Mouse (Mus musculus) limb, embryonic 14.5 days (tissue): ENCODE data around the gene Tppp3. TPM values are rescaled to one million over a fixed set of nuclear protein-coding genes. Genes with fewer than 3 reads are reported as not detected.

Experiments used
- ATAC-seq: fragments of 200-750 bp; cut with Nextera tagmentation; 2 replicates; pipeline ENCODE4 v1.8.0; 2017; ENCODE audit warnings: low read depth, moderate number of reproducible peaks, moderate TSS enrichment; ENCODE audit not compliant: low FRiP score
- DNase-seq: peaks from one replicate; pipeline ENCODE4 v3.0.0-alpha.2; 2015; ENCODE audit warnings: low spot score
- H3K27ac ChIP-seq: fragments of 300-500 bp; sonication (generic); replicated peaks from 2 replicates; pipeline ENCODE4 v1.5.1; 2014; ENCODE audit warnings: low read depth, mild to moderate bottlenecking, low read length, moderate library complexity, mixed read lengths
- H3K27me3 ChIP-seq: fragments of 300-500 bp; sonication (generic); 2 replicates; pipeline ENCODE4 v1.6.1; 2014; ENCODE audit warnings: low read length, mixed read lengths; ENCODE audit not compliant: control insufficient read depth, insufficient read depth
- H3K36me3 ChIP-seq: fragments of 300-500 bp; sonication (generic); 2 replicates; pipeline ENCODE4 v1.6.1; 2014; ENCODE audit warnings: mild to moderate bottlenecking, low read length, moderate library complexity, mixed read lengths; ENCODE audit not compliant: control insufficient read depth, insufficient read depth
- H3K4me1 ChIP-seq: fragments of 300-500 bp; sonication (generic); 2 replicates; pipeline ENCODE4 v1.6.1; 2014; ENCODE audit warnings: antibody characterized with exemption, low read length, mixed read lengths; ENCODE audit not compliant: control insufficient read depth, insufficient read depth
- H3K4me2 ChIP-seq: fragments of 300-500 bp; sonication (generic); replicated peaks from 2 replicates; pipeline ENCODE4 v1.6.1; 2014; ENCODE audit warnings: low read depth, mild to moderate bottlenecking, low read length, moderate library complexity; ENCODE audit not compliant: severe bottlenecking
- H3K4me3 ChIP-seq: fragments of 300-500 bp; sonication (generic); replicated peaks from 2 replicates; pipeline ENCODE4 v1.5.1; 2014; ENCODE audit warnings: low read length
- H3K9ac ChIP-seq: fragments of 300-500 bp; sonication (generic); 2 replicates; pipeline ENCODE4 v1.6.1; 2014; ENCODE audit warnings: mild to moderate bottlenecking, low read depth, low read length, moderate library complexity; ENCODE audit not compliant: severe bottlenecking
- H3K9me3 ChIP-seq: fragments of 300-500 bp; sonication (generic); 2 replicates; pipeline ENCODE4 v1.6.1; 2016; ENCODE audit warnings: low read length; ENCODE audit not compliant: control insufficient read depth
- POLR2A ChIP-seq: fragments of 200-500 bp; IDR thresholded peaks from 2 replicates; pipeline ENCODE4 v1.8.0; 2012; ENCODE audit warnings: inconsistent platforms, mild to moderate bottlenecking, moderate library complexity, borderline replicate concordance; ENCODE audit not compliant: insufficient read depth, insufficient read length; ENCODE audit errors: extremely low read depth
- WGBS: fragments of 180-500 bp; shearing (Covaris S2); extraction: QIAGEN DNeasy Blood & Tissue Kit; methylation state at CpG from one replicate; pipeline ENCODE4 v1.1.7; 2014; 5-methylcytosine and 5-hydroxymethylcytosine counted together
- polyA plus RNA-seq, 2 experiments: library from polyadenylated mRNA; depleted of rRNA in 1 of 2; stranded (reverse) in 1 of 2; unstranded in 1 of 2; fragments of >200 nt; fragmentation: Nextera tagmentation in 1 of 2; extraction: Ambion mirVana in 1 of 2; gene quantifications; 2 replicates each; pipeline versions ENCODE4 v1.2.1 to v1.2.3; 2012 to 2014

Tppp3 gene
- polyA plus RNA-seq, 2 experiments, result 130 to 164 TPM

DNA sequence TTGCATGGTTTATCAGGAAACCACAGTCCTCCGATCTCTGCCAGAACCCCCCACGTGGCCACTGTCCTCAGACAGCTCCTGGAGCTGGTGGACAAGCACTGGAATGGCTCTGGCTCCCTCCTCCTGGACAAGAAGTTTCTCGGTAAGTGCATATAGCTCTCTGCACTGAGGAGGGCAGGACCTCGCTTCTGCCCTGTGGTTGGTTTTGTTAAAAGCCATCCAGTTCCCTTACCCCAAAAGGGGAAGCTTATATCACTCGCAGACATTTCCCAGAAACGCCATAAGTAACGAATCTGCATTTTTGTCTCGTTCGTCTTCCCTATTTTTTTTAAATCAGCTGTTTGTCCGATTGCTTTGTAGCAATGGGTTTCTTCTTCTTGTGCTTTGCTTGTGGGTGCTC is 16.1 kb downstream of the Tppp3 start:
- Histone ChIP-seq H3K9ac (no peak overlapping the region), H3K9me3 (no peaks in the 10 kb centered on the region), H3K4me1 (no peaks in the 10 kb centered on the region), H3K27me3 (no peaks in the 10 kb centered on the region), H3K36me3 (no peaks in the 10 kb centered on the region), H3K27ac (no peak overlapping the region), H3K4me2 (no peak overlapping the region), H3K4me3 (no peak overlapping the region)
- 53% methylated on average over 10 of the region's 10 CpGs for WGBS
- no peak for DNase-seq
- ATAC-seq, result no peak
- TF ChIP-seq POLR2A, result no peak

DNA sequence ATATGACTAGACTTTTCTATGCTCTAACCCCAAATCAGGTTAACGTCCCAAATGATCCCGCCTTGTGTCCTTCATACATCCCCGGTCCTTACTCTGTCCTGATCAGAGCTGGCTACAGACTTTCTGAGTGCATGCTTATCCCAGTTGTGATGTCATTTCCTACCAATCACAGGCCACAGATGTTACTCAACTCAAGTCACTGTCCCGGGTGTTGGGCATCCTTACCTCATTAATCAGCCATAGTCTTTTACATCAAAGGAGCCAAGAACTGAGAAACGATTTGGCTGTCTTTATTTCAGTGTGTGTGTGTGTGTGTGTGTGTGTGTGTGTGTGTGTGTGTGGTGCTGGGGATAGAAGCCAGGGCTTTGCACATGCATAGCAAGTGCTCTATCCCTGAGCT is 17.2 kb downstream of the Tppp3 start:
- H3K36me3 ChIP-seq, result no peaks in the 10 kb centered on the region
- no peaks in the 10 kb centered on the region for H3K27me3 ChIP-seq
- H3K4me2 ChIP-seq, result no peak overlapping the region
- no peak for TF ChIP-seq POLR2A
- no peaks in the 10 kb centered on the region for H3K9me3 ChIP-seq
- no peak for DNase-seq
- no peak overlapping the region for H3K4me3 ChIP-seq
- ATAC-seq, result no peak
- WGBS, result 64% methylated on average over 5 of the region's 5 CpGs
- H3K9ac ChIP-seq, result no peak overlapping the region
- no peak overlapping the region for H3K27ac ChIP-seq
- no peaks in the 10 kb centered on the region for H3K4me1 ChIP-seq

DNA sequence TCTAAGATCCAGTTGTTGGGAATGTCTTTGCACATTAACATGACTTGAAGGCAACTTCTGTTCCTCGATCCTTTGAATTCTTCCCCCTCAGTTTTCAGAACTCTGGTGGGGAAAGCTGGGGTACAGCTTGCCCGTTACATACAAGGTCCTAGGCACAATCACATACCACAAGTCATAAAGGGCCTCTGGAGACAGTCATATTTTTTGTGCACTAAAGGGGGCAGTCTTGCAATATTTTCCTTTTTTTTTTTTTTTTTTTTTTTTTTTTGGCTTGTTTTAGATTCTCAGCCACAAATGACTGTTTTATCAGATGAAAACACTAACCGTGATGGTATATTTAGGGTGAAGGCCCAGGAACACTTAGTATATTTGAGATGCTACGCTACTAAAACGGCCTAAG is 18.0 kb downstream of the Tppp3 start:
- no peak overlapping the region for H3K4me3 ChIP-seq
- no peak overlapping the region for H3K9ac ChIP-seq
- no peak for TF ChIP-seq POLR2A
- H3K36me3 ChIP-seq, result no peaks in the 10 kb centered on the region
- no peaks in the 10 kb centered on the region for H3K27me3 ChIP-seq
- ATAC-seq (no peak), DNase-seq (no peak)
- no peaks in the 10 kb centered on the region for H3K4me1 ChIP-seq
- no peak overlapping the region for H3K4me2 ChIP-seq
- no peaks in the 10 kb centered on the region for H3K9me3 ChIP-seq
- no peak overlapping the region for H3K27ac ChIP-seq
- 72% methylated on average over 5 of the region's 5 CpGs for WGBS

DNA sequence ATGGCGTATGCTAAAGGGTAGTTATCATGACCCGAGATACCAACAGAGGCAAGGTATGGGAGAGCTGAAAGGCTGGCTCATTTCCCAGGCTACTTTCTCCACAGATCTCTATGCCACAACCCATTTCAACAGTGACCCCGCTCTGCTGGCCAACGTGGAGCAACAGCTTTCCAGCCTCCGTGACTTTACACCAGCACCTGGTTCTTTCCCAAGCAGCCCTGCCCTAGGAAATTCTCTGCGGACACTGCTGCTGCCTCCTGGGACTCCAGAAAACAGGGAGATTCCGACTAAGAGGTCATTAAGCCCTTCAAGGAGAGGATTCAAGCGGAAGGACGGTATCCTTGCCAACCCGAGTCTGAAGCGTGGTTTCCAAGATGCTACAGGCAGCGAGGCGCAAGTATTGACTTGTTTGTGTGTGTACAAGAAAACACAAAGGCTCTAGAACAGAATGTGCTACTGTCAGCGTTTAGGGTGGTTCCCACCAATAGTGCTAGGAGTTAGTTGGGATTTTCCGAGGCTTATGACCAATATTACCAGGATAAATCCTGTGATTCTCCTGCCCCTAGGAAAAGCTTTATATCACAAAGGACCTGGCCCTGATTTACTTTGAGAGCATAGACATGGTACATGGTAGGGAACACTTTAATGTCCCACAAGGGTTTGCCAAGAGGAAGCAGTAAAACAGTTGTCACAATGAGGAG is 19.3 kb downstream of the Tppp3 start:
- 61% methylated on average over 15 of the region's 15 CpGs for WGBS
- Histone ChIP-seq H3K4me2 (no peak overlapping the region), H3K27me3 (no peaks in the 10 kb centered on the region), H3K27ac (no peak overlapping the region), H3K4me1 (no peaks in the 10 kb centered on the region), H3K36me3 (no peaks in the 10 kb centered on the region), H3K9me3 (no peaks in the 10 kb centered on the region), H3K4me3 (no peak overlapping the region), H3K9ac (no peak overlapping the region)
- TF ChIP-seq POLR2A, result no peak
- DNase-seq (no peak), ATAC-seq (no peak)

DNA sequence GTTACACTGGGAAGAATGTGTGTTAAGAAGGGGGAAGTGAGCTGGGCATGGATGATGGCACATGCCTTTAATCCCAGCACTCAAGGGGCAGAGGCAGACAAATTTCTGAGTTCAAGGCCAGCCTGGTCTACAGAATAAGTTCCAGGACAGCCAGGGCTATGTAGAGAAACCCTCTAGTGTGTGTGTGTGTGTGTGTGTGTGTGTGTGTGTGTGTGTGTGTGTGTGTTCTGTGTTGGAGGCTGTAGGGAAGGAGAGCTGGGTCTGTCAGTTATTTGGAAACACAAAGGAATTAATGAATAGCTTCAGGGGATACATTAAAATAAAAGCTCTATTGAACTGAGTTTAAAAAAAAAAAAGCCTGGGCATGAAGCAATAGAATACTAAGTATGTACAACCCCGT is 20.3 kb downstream of the Tppp3 start:
- no peaks in the 10 kb centered on the region for H3K27me3 ChIP-seq
- no peak for DNase-seq
- ATAC-seq, result no peak
- H3K36me3 ChIP-seq, result no peaks in the 10 kb centered on the region
- no peak for TF ChIP-seq POLR2A
- WGBS, result 57% methylated on average over 1 of the region's 1 CpGs
- no peaks in the 10 kb centered on the region for H3K9me3 ChIP-seq
- peaks cover 3% of the 10 kb centered on the region; the same call in 1 of the 2 replicates for H3K4me1 ChIP-seq
- no peak overlapping the region for H3K9ac ChIP-seq
- no peak overlapping the region for H3K4me3 ChIP-seq
- H3K27ac ChIP-seq, result no peak overlapping the region
- H3K4me2 ChIP-seq, result no peak overlapping the region
